Mouse (Mus musculus) bone marrow macrophage, adult 2 months (primary cell): Measurements from ENCODE around the gene Gm20503.

Source experiments
- CTCF ChIP-seq: IDR thresholded peaks from 2 replicates; pipeline ENCODE4 v1.5.1; 2012; ENCODE audit warnings: low read depth, mild to moderate bottlenecking, low read length, moderate library complexity
- POLR2A ChIP-seq: IDR thresholded peaks from 2 replicates; pipeline ENCODE4 v1.6.1; 2012; ENCODE audit warnings: mild to moderate bottlenecking, low read depth, low read length, borderline replicate concordance

DNA sequence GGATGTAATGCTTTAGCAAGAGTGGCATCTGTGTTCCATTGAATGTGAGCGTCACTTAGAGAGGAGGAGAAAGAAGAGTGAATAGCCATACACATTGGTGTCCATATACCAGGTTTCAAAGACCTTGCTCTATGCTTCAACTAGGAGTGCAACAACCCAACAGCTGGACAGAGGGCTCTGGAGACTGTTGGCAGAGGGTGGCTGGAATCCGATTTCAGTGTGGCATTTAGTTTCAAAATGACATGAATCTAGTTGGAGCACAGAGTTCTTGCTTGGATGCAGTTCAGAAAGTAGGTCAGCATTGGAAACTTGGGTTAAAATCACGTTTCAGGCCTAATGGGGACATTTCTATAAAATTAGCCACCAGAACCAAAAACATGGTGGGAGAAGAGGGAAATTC lies 12.2 kb downstream of the Gm20503 start:
- no peak for TF ChIP-seq CTCF
- TF ChIP-seq POLR2A: no peak
